Mouse (Mus musculus) G1E (cell line): ENCODE data around the gene Zfp683.

Experiments
- CTCF ChIP-seq: IDR thresholded peaks from 2 replicates; pipeline ENCODE4 v1.5.1; 2012; ENCODE audit warnings: low read depth, low read length, inconsistent platforms, mixed read lengths
- GATA1 ChIP-seq: IDR thresholded peaks from 2 replicates; pipeline ENCODE4 v1.6.1; 2012; ENCODE audit warnings: borderline replicate concordance, low read length, inconsistent platforms, mixed read lengths
- GATA2 ChIP-seq: IDR thresholded peaks from 2 replicates; pipeline ENCODE4 v1.6.1; 2012; ENCODE audit warnings: low read depth, low read length, inconsistent platforms, borderline replicate concordance
- POLR2AphosphoS5 ChIP-seq: IDR thresholded peaks from 2 replicates; pipeline ENCODE4 v1.6.1; 2012; ENCODE audit warnings: low read depth, low read length, inconsistent platforms; ENCODE audit not compliant: insufficient replicate concordance
- TAL1 ChIP-seq: conservative IDR thresholded peaks from 2 replicates; pipeline ENCODE4 v1.6.1; 2012; ENCODE audit warnings: low read depth, low read length, inconsistent platforms, mixed read lengths

DNA sequence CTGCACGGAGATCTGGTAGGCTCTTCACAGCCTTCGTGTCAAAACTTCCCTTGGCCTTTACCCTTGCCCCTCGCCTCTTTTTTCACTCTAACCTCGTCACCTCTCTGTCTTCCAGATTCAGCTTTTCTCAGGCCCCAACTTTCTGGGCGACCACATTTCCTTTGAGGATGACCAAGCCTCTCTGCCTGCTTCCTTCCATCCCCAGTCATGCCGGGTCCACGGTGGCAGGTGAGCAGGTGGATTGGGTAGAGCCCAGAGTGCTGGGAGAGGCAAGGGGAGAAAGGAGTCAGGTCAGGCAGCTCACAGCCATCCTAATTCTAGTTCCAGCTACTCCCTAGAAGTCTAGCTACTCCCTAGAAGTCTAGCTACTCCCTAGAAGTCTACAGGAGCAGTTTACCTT is 28.8 kb downstream of the Zfp683 start:
- TF ChIP-seq CTCF (no peak), GATA1 (no peak), POLR2AphosphoS5 (no peak), TAL1 (no peak), GATA2 (no peak)
